Mouse (Mus musculus): ENCODE measurements around the gene Ring1. TPM values are rescaled to one million over a fixed set of nuclear protein-coding genes. Genes with fewer than 3 reads are reported as not detected.

The Ring1 gene
- polyA plus RNA-seq, 1 experiment = 27.8 TPM

- H3K27ac ChIP-seq (ENCODE audit: control insufficient read depth, insufficient read depth, low read depth, low read length) = no peak overlapping the region
- peaks cover 5% of the 10 kb centered on the region for H3K4me1 ChIP-seq (ENCODE audit: control insufficient read depth, insufficient read depth, low read length)
- peak overlapping the region; percentile 35 for H3K4me3 ChIP-seq (ENCODE audit: control insufficient read depth, low read depth, low read length)
- no peak for TF ChIP-seq CTCF (IDR thresholded peaks at IDR 0.05; ENCODE audit: control insufficient read depth, insufficient read depth, insufficient replicate concordance, low read depth, low read length)
- no peak for TF ChIP-seq POLR2A (IDR thresholded peaks at IDR 0.05; ENCODE audit: control insufficient read depth, low read depth, low read length)
- no peaks in the 10 kb centered on the region for H3K27me3 ChIP-seq (ENCODE audit: control insufficient read depth, insufficient read depth, low read length)
- no peaks in the 10 kb centered on the region for H3K36me3 ChIP-seq (ENCODE audit: control insufficient read depth, insufficient read depth, low read length)
These were observed 46.5 kb downstream of the Ring1 start for GRCm38 (mm10) chr17:33977861-33978557.

- no peak for TF ChIP-seq POLR2A (IDR thresholded peaks at IDR 0.05; ENCODE audit: control insufficient read depth, low read depth, low read length)
- TF ChIP-seq CTCF (IDR thresholded peaks at IDR 0.05; ENCODE audit: control insufficient read depth, insufficient read depth, insufficient replicate concordance, low read depth, low read length) = no peak
- no peak overlapping the region for H3K27ac ChIP-seq (ENCODE audit: control insufficient read depth, insufficient read depth, low read depth, low read length)
- no peak overlapping the region for H3K4me3 ChIP-seq (ENCODE audit: control insufficient read depth, low read depth, low read length)
- peaks cover 5% of the 10 kb centered on the region for H3K4me1 ChIP-seq (ENCODE audit: control insufficient read depth, insufficient read depth, low read length)
- H3K36me3 ChIP-seq (ENCODE audit: control insufficient read depth, insufficient read depth, low read length) = no peaks in the 10 kb centered on the region
- no peaks in the 10 kb centered on the region for H3K27me3 ChIP-seq (ENCODE audit: control insufficient read depth, insufficient read depth, low read length)
These were observed 50.9 kb downstream of the Ring1 start for GRCm38 (mm10) chr17:33973572-33973971.

DNA sequence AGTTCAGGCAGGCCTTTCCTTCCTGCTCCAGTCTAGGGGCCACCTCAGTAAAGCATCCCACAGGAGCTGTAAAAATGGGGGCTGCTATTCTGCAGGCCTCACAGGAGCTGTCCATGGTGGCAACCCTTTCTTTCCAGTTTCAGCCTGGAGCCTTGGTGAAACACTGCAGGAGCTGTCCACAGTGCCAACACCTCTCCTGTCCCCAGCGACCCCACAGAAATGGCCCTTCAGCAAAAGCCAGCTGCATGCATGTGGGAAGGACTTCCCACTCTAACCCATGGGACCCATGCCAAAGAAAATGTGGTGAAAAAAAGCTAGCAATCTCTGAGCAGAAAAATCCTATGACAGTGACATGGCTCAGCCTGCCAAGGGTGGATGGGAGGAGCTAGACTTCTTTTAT lies 51.8 kb downstream of the Ring1 start:
- Histone ChIP-seq H3K27ac (ENCODE audit: control insufficient read depth, insufficient read depth, low read depth, low read length) (no peak overlapping the region), H3K4me1 (ENCODE audit: control insufficient read depth, insufficient read depth, low read length) (peaks cover 1% of the 10 kb centered on the region), H3K27me3 (ENCODE audit: control insufficient read depth, insufficient read depth, low read length) (no peaks in the 10 kb centered on the region), H3K36me3 (ENCODE audit: control insufficient read depth, insufficient read depth, low read length) (no peaks in the 10 kb centered on the region), H3K4me3 (ENCODE audit: control insufficient read depth, low read depth, low read length) (no peak overlapping the region)
- no peak for TF ChIP-seq CTCF (IDR thresholded peaks at IDR 0.05; ENCODE audit: control insufficient read depth, insufficient read depth, insufficient replicate concordance, low read depth, low read length)
- no peak for TF ChIP-seq POLR2A (IDR thresholded peaks at IDR 0.05; ENCODE audit: control insufficient read depth, low read depth, low read length)

Other genes with a start within 250 kb of the Ring1 start
- gene Angptl4, start 242.8 kb downstream of the Ring1 start, polyA plus RNA-seq (2012; rRNA removed) = 3.3 and 4.3 TPM in 2 replicates
- 146 and 156 TPM in 2 replicates for gene Kank3, start 214.2 kb downstream of the Ring1 start, polyA plus RNA-seq (2012; rRNA removed)
- 716 and 819 TPM in 2 replicates for gene Rps28, start 200.1 kb downstream of the Ring1 start, polyA plus RNA-seq (2012; rRNA removed)
- 601 and 663 TPM in 2 replicates for gene Ndufa7, start 200.1 kb downstream of the Ring1 start, polyA plus RNA-seq (2012; rRNA removed)
- 264 and 291 TPM in 2 replicates for gene Cd320, start 181.6 kb downstream of the Ring1 start, polyA plus RNA-seq (2012; rRNA removed)
- not detected in 2 replicates for gene Gm7029, start 150.8 kb downstream of the Ring1 start, polyA plus RNA-seq (2012; rRNA removed)
- gene Kifc1, start 134.0 kb downstream of the Ring1 start, polyA plus RNA-seq (2012; rRNA removed) = 7.7 and 8.6 TPM in 2 replicates
- gene Platr17, start 119.5 kb downstream of the Ring1 start, polyA plus RNA-seq (2012; rRNA removed) = not detected in 2 replicates
- 157 and 183 TPM in 2 replicates for gene Daxx, start 115.3 kb downstream of the Ring1 start, polyA plus RNA-seq (2012; rRNA removed)
- 71.7 and 80.8 TPM in 2 replicates for gene Tapbp, start 108.8 kb downstream of the Ring1 start, polyA plus RNA-seq (2012; rRNA removed)
- gene Zbtb22, start 108.8 kb downstream of the Ring1 start, polyA plus RNA-seq (2012; rRNA removed) = 65.0 and 66.5 TPM in 2 replicates
- gene Rgl2, start 95.1 kb downstream of the Ring1 start, polyA plus RNA-seq (2012; rRNA removed) = 83.4 and 93.0 TPM in 2 replicates
- gene Pfdn6, start 84.3 kb downstream of the Ring1 start, polyA plus RNA-seq (2012; rRNA removed) = 54.8 and 58.7 TPM in 2 replicates
- gene Wdr46, start 84.0 kb downstream of the Ring1 start, polyA plus RNA-seq (2012; rRNA removed) = 25.1 and 25.4 TPM in 2 replicates
- 9.1 and 10.4 TPM in 2 replicates for gene B3galt4, start 73.2 kb downstream of the Ring1 start, polyA plus RNA-seq (2012; rRNA removed)
- 45.7 and 48.5 TPM in 2 replicates for gene Vps52, start 68.9 kb downstream of the Ring1 start, polyA plus RNA-seq (2012; rRNA removed)
- 212 and 239 TPM in 2 replicates for gene Rps18, start 68.7 kb downstream of the Ring1 start, polyA plus RNA-seq (2012; rRNA removed)
- gene H2-K1, start 24.3 kb downstream of the Ring1 start, polyA plus RNA-seq (2012; rRNA removed) = 276 and 298 TPM in 2 replicates
- 24.5 and 25.0 TPM in 2 replicates for gene H2-Ke6, start 3.4 kb upstream of the Ring1 start, polyA plus RNA-seq (2012; rRNA removed)
- gene Slc39a7, start 7.0 kb upstream of the Ring1 start, polyA plus RNA-seq (2012; rRNA removed) = 33.4 and 36.3 TPM in 2 replicates
- 25.5 and 28.0 TPM in 2 replicates for gene Rxrb, start 7.1 kb upstream of the Ring1 start, polyA plus RNA-seq (2012; rRNA removed)
- 2.4 and 2.8 TPM in 2 replicates for gene Col11a2, start 14.8 kb upstream of the Ring1 start, polyA plus RNA-seq (2012; rRNA removed)
- gene H2-Oa, start 67.7 kb upstream of the Ring1 start, polyA plus RNA-seq (2012; rRNA removed) = 0.10 and 0.22 TPM in 2 replicates
- 33.8 and 40.7 TPM in 2 replicates for gene H2-DMa, start 94.9 kb upstream of the Ring1 start, polyA plus RNA-seq (2012; rRNA removed)
- gene Brd2, start 98.0 kb upstream of the Ring1 start, polyA plus RNA-seq (2012; rRNA removed) = 164 and 178 TPM in 2 replicates
- 0.27 and 0.41 TPM in 2 replicates for gene H2-DMb2, start 118.6 kb upstream of the Ring1 start, polyA plus RNA-seq (2012; rRNA removed)
- 8.0 and 9.5 TPM in 2 replicates for gene H2-DMb1, start 128.4 kb upstream of the Ring1 start, polyA plus RNA-seq (2012; rRNA removed)
- gene Tap1, start 162.9 kb upstream of the Ring1 start, polyA plus RNA-seq (2012; rRNA removed) = 1.5 TPM in 2 replicates
- 1.7 TPM in 2 replicates for gene Psmb9, start 163.1 kb upstream of the Ring1 start, polyA plus RNA-seq (2012; rRNA removed)
- gene Psmb8, start 173.0 kb upstream of the Ring1 start, polyA plus RNA-seq (2012; rRNA removed) = 2.0 and 2.3 TPM in 2 replicates
- 1.3 and 2.0 TPM in 2 replicates for gene Tap2, start 178.8 kb upstream of the Ring1 start, polyA plus RNA-seq (2012; rRNA removed)
- gene H2-Ob, start 214.2 kb upstream of the Ring1 start, polyA plus RNA-seq (2012; rRNA removed) = 0.06 and 0.16 TPM in 2 replicates
- 31.1 and 36.4 TPM in 2 replicates for gene H2-Ab1, start 233.0 kb upstream of the Ring1 start, polyA plus RNA-seq (2012; rRNA removed)